Mouse (Mus musculus) embryonic facial prominence, embryonic 14.5 days (tissue): ENCODE data around the gene Ablim1. TPM values are rescaled to one million over a fixed set of nuclear protein-coding genes. Genes with fewer than 3 reads are reported as not detected.
A peak's percentile ranks its signal among the peaks of the same experiment; 100 is the strongest.

Experiments used
- ATAC-seq: fragments of 200-750 bp; cut with Nextera tagmentation; 2 replicates; pipeline ENCODE4 v1.8.0; 2017; ENCODE audit warnings: low read depth, moderate number of reproducible peaks, moderate TSS enrichment
- DNase-seq: peaks from one replicate; pipeline ENCODE4 v3.0.0-alpha.2; 2015; ENCODE audit warnings: low spot score
- H3K27ac ChIP-seq: fragments of 300-500 bp; sonication (generic); replicated peaks from 2 replicates; pipeline ENCODE4 v1.5.1; 2014; ENCODE audit warnings: low read depth, mild to moderate bottlenecking, low read length, moderate library complexity
- H3K27me3 ChIP-seq: fragments of 300-500 bp; sonication (generic); replicated peaks from 2 replicates; pipeline ENCODE4 v1.6.1; 2014; ENCODE audit warnings: low read length; ENCODE audit not compliant: control insufficient read depth, insufficient read depth
- H3K36me3 ChIP-seq: fragments of 300-500 bp; sonication (generic); 2 replicates; pipeline ENCODE4 v1.6.1; 2014; ENCODE audit warnings: low read length, mixed read lengths; ENCODE audit not compliant: control insufficient read depth, insufficient read depth
- H3K4me1 ChIP-seq: fragments of 300-500 bp; sonication (generic); 2 replicates; pipeline ENCODE4 v1.6.1; 2014; ENCODE audit warnings: antibody characterized with exemption, low read length; ENCODE audit not compliant: control insufficient read depth, insufficient read depth
- H3K4me2 ChIP-seq: fragments of 300-500 bp; sonication (generic); 2 replicates; pipeline ENCODE4 v1.6.1; 2014; ENCODE audit warnings: low read depth, mild to moderate bottlenecking, low read length, moderate library complexity, mixed read lengths
- H3K4me3 ChIP-seq: fragments of 300-500 bp; sonication (generic); 2 replicates; pipeline ENCODE4 v1.5.1; 2014; ENCODE audit warnings: low read depth, mild to moderate bottlenecking, low read length
- H3K9ac ChIP-seq: fragments of 300-500 bp; sonication (generic); 2 replicates; pipeline ENCODE4 v1.6.1; 2014; ENCODE audit warnings: low read depth, mild to moderate bottlenecking, low read length, moderate library complexity, mixed read lengths
- H3K9me3 ChIP-seq: fragments of 300-500 bp; sonication (generic); 2 replicates; pipeline ENCODE4 v1.6.1; 2016; ENCODE audit warnings: low read length; ENCODE audit not compliant: control insufficient read depth
- WGBS: fragments of 180-500 bp; shearing (Covaris S2); extraction: QIAGEN DNeasy Blood & Tissue Kit; methylation state at CpG from one replicate; pipeline ENCODE4 v1.1.7; 2014; 5-methylcytosine and 5-hydroxymethylcytosine counted together
- polyA plus RNA-seq: library from polyadenylated mRNA; unstranded; fragments of >200 nt; fragmentation: Nextera tagmentation; extraction: Ambion mirVana; gene quantifications from 2 replicates; pipeline ENCODE4 v1.2.1, GENCODE M21; 2014

The Ablim1 gene
- polyA plus RNA-seq, 1 experiment from 2014 or later, result 49.3 TPM

DNA sequence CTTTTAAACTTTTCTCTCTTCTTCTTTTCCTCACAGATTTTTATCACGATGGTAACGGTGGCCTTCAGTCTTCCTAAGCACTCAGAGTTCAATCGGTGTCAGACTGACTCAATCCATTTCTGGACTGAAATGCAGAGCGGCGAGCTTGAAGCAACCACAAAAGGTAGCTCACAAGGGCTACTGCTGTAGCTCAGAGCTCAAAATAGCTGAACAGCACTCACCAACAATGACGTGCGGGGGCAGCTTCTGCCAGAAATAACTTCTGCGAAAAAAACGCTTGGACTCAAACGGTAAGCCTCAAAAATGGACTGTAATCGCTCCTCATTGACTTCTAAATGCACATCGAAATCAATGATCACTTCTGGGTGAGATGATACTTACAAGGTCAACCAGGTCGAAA lies 151.4 kb downstream of the Ablim1 start:
- no peak overlapping the region for H3K4me3 ChIP-seq
- no peak overlapping the region for H3K27ac ChIP-seq
- no peak overlapping the region for H3K4me2 ChIP-seq
- DNase-seq, result no peak
- no peak for ATAC-seq
- WGBS, result 79% methylated on average over 13 of the region's 13 CpGs
- no peak overlapping the region for H3K9ac ChIP-seq
- H3K9me3 ChIP-seq, result no peaks in the 10 kb centered on the region
- H3K27me3 ChIP-seq, result no peaks in the 10 kb centered on the region
- no peaks in the 10 kb centered on the region for H3K4me1 ChIP-seq
- no peaks in the 10 kb centered on the region for H3K36me3 ChIP-seq

DNA sequence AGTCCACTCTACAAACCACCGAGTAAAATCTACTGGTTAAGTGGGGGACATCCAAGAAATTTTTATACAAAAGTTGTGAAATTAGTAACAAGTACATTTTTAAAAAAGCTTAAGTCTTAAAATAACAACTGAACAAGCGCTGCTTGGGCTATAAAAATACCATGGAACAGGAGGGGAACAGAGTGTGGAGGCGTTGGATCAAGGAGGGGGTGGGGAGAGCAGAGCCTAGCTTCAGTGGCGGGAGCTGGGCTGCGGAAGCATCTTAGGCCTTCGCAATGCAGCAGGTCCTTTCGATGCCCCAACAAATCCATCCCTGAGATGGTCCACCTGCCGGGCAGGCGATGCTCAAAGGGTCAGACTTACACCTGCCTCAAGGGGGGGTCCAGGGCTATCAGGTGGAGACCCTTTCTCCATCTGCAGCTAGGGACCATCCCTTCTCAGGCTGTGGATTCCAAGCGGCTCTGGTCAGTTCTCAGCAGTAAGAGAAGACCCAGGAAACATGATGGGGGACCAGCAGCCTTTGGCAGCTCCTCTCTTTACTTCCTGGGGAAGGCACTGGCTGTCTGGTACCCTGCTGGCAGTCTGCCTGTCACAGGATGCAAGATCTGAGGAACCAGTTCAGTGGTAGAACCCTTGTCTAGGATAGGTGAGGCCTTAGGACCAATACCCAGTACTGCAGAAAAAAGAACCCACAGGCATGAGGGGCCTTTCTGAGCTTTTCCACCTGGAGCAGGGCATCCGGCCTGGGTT lies 152.6 kb downstream of the Ablim1 start:
- 81% methylated on average over 11 of the region's 11 CpGs for WGBS
- no peak for DNase-seq
- Histone ChIP-seq H3K4me3 (no peak overlapping the region), H3K27ac (no peak overlapping the region), H3K36me3 (no peaks in the 10 kb centered on the region), H3K9ac (no peak overlapping the region), H3K9me3 (no peaks in the 10 kb centered on the region), H3K27me3 (no peaks in the 10 kb centered on the region), H3K4me2 (no peak overlapping the region), H3K4me1 (no peaks in the 10 kb centered on the region)
- no peak for ATAC-seq

DNA sequence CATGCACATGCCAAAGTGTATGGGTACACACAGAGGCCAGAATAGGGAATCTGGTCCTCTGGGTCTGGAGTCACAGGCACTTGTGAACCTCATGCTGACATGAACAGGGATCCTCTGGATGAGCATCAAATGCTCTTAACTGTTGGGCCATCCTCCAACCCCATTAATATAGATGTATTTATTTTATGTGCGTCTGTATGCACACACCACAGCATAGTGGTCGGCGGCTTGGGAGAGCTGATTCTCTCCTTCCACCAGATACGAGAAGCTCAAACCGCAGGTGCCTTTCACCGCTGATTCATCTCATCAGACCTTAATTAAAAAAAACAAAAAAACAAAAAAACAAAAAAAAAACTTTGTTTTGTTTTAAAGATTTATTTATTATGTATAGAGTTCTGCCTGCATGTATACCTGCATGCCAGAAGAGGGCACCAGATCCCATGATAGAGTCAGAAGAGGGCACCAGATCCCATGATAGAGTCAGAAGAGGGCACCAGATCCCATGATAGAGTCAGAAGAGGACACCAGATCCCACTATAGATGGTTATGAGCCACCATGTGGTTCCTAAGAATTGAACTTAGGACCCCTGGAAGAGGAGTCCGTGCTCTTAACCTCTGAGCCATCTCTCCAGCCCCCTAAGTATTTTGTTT lies 153.6 kb downstream of the Ablim1 start:
- Histone ChIP-seq H3K27ac (no peak overlapping the region), H3K4me3 (no peak overlapping the region), H3K36me3 (no peaks in the 10 kb centered on the region), H3K9ac (no peak overlapping the region), H3K4me2 (no peak overlapping the region), H3K27me3 (no peaks in the 10 kb centered on the region), H3K9me3 (no peaks in the 10 kb centered on the region), H3K4me1 (no peaks in the 10 kb centered on the region)
- no peak for DNase-seq
- whole genome bisulfite sequencing, result 62% methylated on average over 7 of the region's 7 CpGs
- 0 out of 2 replicates have a peak, but pooled peaks have one; percentile 67 for ATAC-seq

DNA sequence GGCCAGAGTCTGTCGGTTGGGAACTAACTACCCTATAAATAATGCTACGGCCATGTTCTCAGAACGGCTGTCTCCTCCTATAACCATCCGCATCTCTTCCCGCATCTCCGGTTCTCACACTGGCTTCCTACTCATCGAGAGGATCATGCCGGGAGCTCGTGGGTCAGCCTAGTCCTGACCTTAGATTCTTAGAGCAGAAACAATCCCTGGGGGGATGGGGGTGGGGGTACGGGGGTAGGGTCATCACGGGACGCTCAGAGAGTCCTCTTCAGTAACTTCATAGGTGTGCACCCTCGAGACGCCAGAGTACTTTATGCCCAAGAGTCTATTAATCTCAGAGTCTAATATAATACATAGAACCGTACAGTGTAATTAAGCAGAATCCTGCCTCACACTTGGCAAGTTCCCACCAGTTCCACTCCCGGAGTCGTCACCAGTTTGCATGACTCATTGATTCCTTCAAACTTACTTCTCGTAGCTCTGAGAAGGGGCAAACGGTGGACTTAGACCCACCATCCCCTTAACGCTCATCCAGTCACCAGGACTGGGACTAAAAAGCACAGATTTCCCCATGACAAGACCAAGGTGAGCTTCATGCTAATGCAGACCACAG lies 156.9 kb downstream of the Ablim1 start:
- H3K9me3 ChIP-seq, result no peaks in the 10 kb centered on the region
- no peak for DNase-seq

DNA sequence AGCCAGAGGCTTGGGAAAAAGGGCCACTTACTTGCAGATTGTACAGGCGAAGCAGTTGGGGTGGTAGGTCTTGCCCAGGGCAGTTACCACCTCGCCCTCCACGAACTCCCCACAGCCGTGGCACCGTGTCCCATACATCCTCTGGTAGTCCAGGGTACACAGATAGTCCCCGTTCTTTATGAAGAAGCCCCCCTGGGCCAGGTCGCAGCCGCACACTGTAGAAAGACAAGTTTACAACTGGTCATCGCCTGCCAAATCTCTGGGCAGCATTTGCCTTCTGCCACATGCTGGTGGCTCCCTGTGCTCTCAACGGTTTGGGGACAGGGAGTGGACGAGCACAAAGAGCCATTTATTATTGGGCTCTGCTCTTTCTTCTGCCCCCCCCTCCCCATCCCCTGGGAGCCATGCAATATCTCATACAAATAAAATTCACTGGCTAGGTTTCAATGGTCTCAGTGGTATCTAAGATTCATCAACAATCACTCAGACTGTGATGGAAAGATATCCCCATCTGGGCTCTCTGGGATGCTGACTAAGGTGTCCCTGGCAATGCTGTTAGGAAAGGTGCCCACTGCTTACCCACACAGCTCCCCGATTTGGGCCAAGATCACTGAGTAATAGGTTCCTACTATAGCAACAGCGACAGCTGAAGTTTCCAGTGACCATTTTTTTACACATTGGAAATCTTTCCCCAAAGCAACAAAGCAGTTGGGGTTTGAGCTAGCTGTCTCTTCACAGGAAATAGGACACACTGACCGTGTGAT lies 159.4 kb downstream of the Ablim1 start:
- Histone ChIP-seq H3K27me3 (no peaks in the 10 kb centered on the region), H3K27ac (no peak overlapping the region), H3K9ac (no peak overlapping the region), H3K36me3 (no peaks in the 10 kb centered on the region), H3K4me1 (peaks cover 12% of the 10 kb centered on the region), H3K4me2 (no peak overlapping the region), H3K4me3 (no peak overlapping the region), H3K9me3 (no peaks in the 10 kb centered on the region)
- DNase-seq (no peak), ATAC-seq (no peak)
- 77% methylated on average over 14 of the region's 14 CpGs for WGBS

More for the DNA sequence above, 156.9 kb downstream of the Ablim1 start:
- Histone ChIP-seq H3K9ac (no peak overlapping the region), H3K27ac (no peak overlapping the region), H3K36me3 (no peaks in the 10 kb centered on the region), H3K4me3 (no peak overlapping the region), H3K27me3 (no peaks in the 10 kb centered on the region), H3K4me1 (peaks cover under 1% of the 10 kb centered on the region), H3K4me2 (no peak overlapping the region)
- no peak for ATAC-seq
- WGBS, result 63% methylated on average over 20 of the region's 20 CpGs

DNA sequence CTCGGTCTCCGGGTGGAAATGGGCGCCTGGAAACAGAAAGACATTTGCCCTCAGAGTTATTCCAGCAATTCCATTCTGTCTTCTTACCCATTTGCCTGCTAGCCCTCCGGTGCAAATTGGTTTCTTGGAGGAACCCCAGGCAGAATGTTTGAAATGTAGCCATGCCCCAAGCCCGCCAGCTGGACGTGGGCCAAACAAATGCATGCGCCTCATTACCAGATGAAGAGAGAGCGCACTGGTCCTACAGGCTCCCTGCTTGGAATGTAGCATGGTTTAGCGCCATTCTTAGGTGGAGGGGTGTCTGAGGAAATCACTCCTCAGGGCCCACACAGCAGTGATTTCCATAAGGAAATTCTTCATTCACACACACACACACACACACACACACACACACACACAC lies 162.4 kb downstream of the Ablim1 start:
- peak overlapping the region; percentile 34; the same call in 1 of the 2 replicates for H3K4me2 ChIP-seq
- no peaks in the 10 kb centered on the region for H3K36me3 ChIP-seq
- no peak overlapping the region for H3K4me3 ChIP-seq
- ATAC-seq, result peak; percentile 64
- no peaks in the 10 kb centered on the region for H3K9me3 ChIP-seq
- WGBS, result 20% methylated on average over 9 of the region's 9 CpGs
- H3K4me1 ChIP-seq, result peaks cover 12% of the 10 kb centered on the region
- DNase-seq, result peak; percentile 88
- no peaks in the 10 kb centered on the region for H3K27me3 ChIP-seq
- 0 out of 2 replicates have a peak overlapping the region, but pooled peaks have one; percentile 0 for H3K27ac ChIP-seq
- H3K9ac ChIP-seq, result no peak overlapping the region

DNA sequence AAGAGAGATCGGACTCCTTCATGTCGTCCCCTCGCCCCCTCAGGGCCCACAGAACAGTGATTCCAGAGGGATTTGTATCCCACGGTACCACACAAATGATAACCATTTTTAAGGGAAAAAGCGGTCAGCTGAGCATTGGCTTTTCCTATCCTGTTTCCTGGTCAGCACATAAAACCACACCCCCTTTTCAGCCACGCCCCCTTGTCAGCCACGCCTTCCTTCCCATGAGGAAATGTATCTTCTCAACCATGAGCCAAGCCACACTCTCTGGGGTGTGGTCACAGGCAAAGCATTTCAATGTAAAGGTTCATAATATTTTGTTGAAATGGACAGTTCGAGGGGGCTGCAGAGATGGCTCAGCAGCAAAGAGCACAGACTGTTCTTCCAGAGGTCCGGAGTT lies 163.2 kb downstream of the Ablim1 start:
- DNase-seq (no peak), ATAC-seq (no peak)
- no peak overlapping the region for H3K27ac ChIP-seq
- H3K36me3 ChIP-seq, result no peaks in the 10 kb centered on the region
- no peak overlapping the region for H3K9ac ChIP-seq
- no peak overlapping the region for H3K4me2 ChIP-seq
- H3K9me3 ChIP-seq, result no peaks in the 10 kb centered on the region
- no peaks in the 10 kb centered on the region for H3K27me3 ChIP-seq
- peaks cover 12% of the 10 kb centered on the region for H3K4me1 ChIP-seq
- H3K4me3 ChIP-seq, result no peak overlapping the region
- WGBS, result 87% methylated on average over 9 of the region's 9 CpGs

DNA sequence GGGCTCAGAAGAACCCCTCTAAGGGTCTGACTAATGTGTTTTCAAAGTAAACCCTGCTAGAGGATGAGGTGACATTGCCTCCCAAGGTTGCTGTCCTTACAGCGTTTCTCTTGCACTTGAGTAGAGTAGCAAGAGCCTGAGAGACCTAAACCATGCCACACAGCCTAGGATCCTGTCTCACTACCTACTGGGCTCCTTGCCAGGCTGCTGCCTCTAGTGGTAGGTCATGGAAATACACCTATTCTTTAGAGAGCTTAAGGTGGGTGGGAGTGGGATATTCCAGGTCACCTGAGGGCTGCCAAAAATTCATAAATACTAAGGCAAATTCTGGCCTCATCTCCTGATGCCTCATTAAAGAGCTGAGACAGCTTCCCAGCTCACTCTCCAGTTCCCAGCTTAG lies 164.4 kb downstream of the Ablim1 start:
- Histone ChIP-seq H3K4me2 (no peak overlapping the region), H3K9ac (no peak overlapping the region), H3K27me3 (no peaks in the 10 kb centered on the region), H3K9me3 (no peaks in the 10 kb centered on the region), H3K36me3 (no peaks in the 10 kb centered on the region), H3K4me1 (peaks cover 12% of the 10 kb centered on the region), H3K4me3 (no peak overlapping the region), H3K27ac (no peak overlapping the region)
- WGBS, result 50% methylated on average over 1 of the region's 1 CpGs
- DNase-seq (no peak), ATAC-seq (no peak)
